Mouse (Mus musculus) limb, embryonic 11.5 days (tissue): ENCODE measurements at regions not wholly inside any gene's neighbourhood (a gene's known extent, or its start where the extent isn't known, plus 50 kb on each side); places are given as distances from the start of the nearest gene placed in this dataset.

Experiments
- ATAC-seq: fragments of 200-750 bp; cut with Nextera tagmentation; 2 replicates; pipeline ENCODE4 v1.8.0; 2017; ENCODE audit warnings: low read depth; ENCODE audit not compliant: insufficient number of reproducible peaks, low FRiP score, low TSS enrichment
- DNase-seq: peaks from one replicate; pipeline ENCODE4 v3.0.0-alpha.2; 2015; ENCODE audit warnings: low spot score
- H3K27ac ChIP-seq: fragments of 300-500 bp; sonication (generic); replicated peaks from 2 replicates; pipeline ENCODE4 v1.5.1; 2014; ENCODE audit warnings: low read depth, mild to moderate bottlenecking, low read length
- H3K27me3 ChIP-seq: fragments of 300-500 bp; sonication (generic); 2 replicates; pipeline ENCODE4 v1.6.1; 2014; ENCODE audit warnings: mild to moderate bottlenecking, low read length, mixed read lengths; ENCODE audit not compliant: control insufficient read depth, insufficient read depth
- H3K36me3 ChIP-seq: fragments of 300-500 bp; sonication (generic); 2 replicates; pipeline ENCODE4 v1.6.1; 2014; ENCODE audit warnings: mild to moderate bottlenecking, low read length, moderate library complexity, mixed read lengths; ENCODE audit not compliant: control insufficient read depth, insufficient read depth
- H3K4me1 ChIP-seq: fragments of 300-500 bp; sonication (generic); 2 replicates; pipeline ENCODE4 v1.6.1; 2014; ENCODE audit warnings: low read length, mixed read lengths; ENCODE audit not compliant: control insufficient read depth, insufficient read depth
- H3K4me2 ChIP-seq: fragments of 300-500 bp; sonication (generic); 2 replicates; pipeline ENCODE4 v1.6.1; 2014; ENCODE audit warnings: low read depth, mild to moderate bottlenecking, moderate library complexity; ENCODE audit not compliant: severe bottlenecking
- H3K4me3 ChIP-seq: fragments of 300-500 bp; sonication (generic); 2 replicates; pipeline ENCODE4 v1.5.1; 2014; ENCODE audit warnings: low read depth, low read length
- H3K9ac ChIP-seq: fragments of 300-500 bp; sonication (generic); 2 replicates; pipeline ENCODE4 v1.6.1; 2014; ENCODE audit warnings: mild to moderate bottlenecking, low read length
- H3K9me3 ChIP-seq: fragments of 300-500 bp; sonication (generic); 2 replicates; pipeline ENCODE4 v1.6.1; 2016; ENCODE audit warnings: low read length; ENCODE audit not compliant: control insufficient read depth
- WGBS: fragments of 180-500 bp; shearing (Covaris S2); extraction: QIAGEN DNeasy Blood & Tissue Kit; methylation state at CpG from one replicate; pipeline ENCODE4 v1.1.7; 2014; 5-methylcytosine and 5-hydroxymethylcytosine counted together

GRCm38 (mm10) chr13:32465041-32465682 is 126.6 kb upstream of the Gmds start:
- Histone ChIP-seq H3K9me3 (no peaks in the 10 kb centered on the region), H3K27ac (no peak overlapping the region), H3K36me3 (no peaks in the 10 kb centered on the region), H3K4me2 (no peak overlapping the region), H3K4me3 (no peak overlapping the region), H3K4me1 (no peaks in the 10 kb centered on the region), H3K27me3 (no peaks in the 10 kb centered on the region), H3K9ac (no peak overlapping the region)
- DNase-seq = no peak
- 0 out of 2 replicates have a peak, but pooled peaks have one; percentile 31 for ATAC-seq
- 86% methylated on average over 6 of the region's 6 CpGs for whole genome bisulfite sequencing

GRCm38 (mm10) chr13:32454419-32455146 is 116.0 kb upstream of the Gmds start:
- H3K4me2 ChIP-seq = no peak overlapping the region
- no peaks in the 10 kb centered on the region for H3K9me3 ChIP-seq
- no peaks in the 10 kb centered on the region for H3K27me3 ChIP-seq
- H3K4me3 ChIP-seq = no peak overlapping the region
- no peak overlapping the region for H3K27ac ChIP-seq
- 60% methylated on average over 11 of the region's 11 CpGs for WGBS
- peaks cover 10% of the 10 kb centered on the region for H3K4me1 ChIP-seq
- no peak overlapping the region for H3K9ac ChIP-seq
- ATAC-seq (no peak), DNase-seq (no peak)
- H3K36me3 ChIP-seq = no peaks in the 10 kb centered on the region

- H3K27me3 ChIP-seq = no peaks in the 10 kb centered on the region
- H3K4me2 ChIP-seq = no peak overlapping the region
- no peak overlapping the region for H3K27ac ChIP-seq
- no peaks in the 10 kb centered on the region for H3K36me3 ChIP-seq
- no peak overlapping the region for H3K4me3 ChIP-seq
- no peaks in the 10 kb centered on the region for H3K9me3 ChIP-seq
- no peak overlapping the region for H3K9ac ChIP-seq
- ATAC-seq (peak; percentile 87), DNase-seq (peak; percentile 74)
- WGBS = 39% methylated on average over 8 of the region's 8 CpGs
- H3K4me1 ChIP-seq = peaks cover 10% of the 10 kb centered on the region
Observed at GRCm38 (mm10) chr13:32449710-32450417, 111.3 kb upstream of the Gmds start.

GRCm38 (mm10) chr13:32444531-32444930 is 106.0 kb upstream of the Gmds start:
- H3K36me3 ChIP-seq = no peaks in the 10 kb centered on the region
- H3K4me1 ChIP-seq = 0 out of 2 replicates have a peak, but pooled peaks cover 3% of the 10 kb centered on the region
- no peak overlapping the region for H3K27ac ChIP-seq
- ATAC-seq (no peak), DNase-seq (no peak)
- H3K9me3 ChIP-seq = no peaks in the 10 kb centered on the region
- no peak overlapping the region for H3K9ac ChIP-seq
- 80% methylated on average over 3 of the region's 3 CpGs for WGBS
- H3K27me3 ChIP-seq = no peaks in the 10 kb centered on the region
- no peak overlapping the region for H3K4me3 ChIP-seq
- no peak overlapping the region for H3K4me2 ChIP-seq

- 0 out of 2 replicates have a peak, but pooled peaks have one; percentile 60 for ATAC-seq
Observed at GRCm38 (mm10) chr13:32442025-32442424, 103.5 kb upstream of the Gmds start.

GRCm38 (mm10) chr13:32435136-32435535 is 96.6 kb upstream of the Gmds start:
- no peak for ATAC-seq
- no peaks in the 10 kb centered on the region for H3K36me3 ChIP-seq
- no peak overlapping the region for H3K9ac ChIP-seq
- H3K27me3 ChIP-seq = no peaks in the 10 kb centered on the region
- H3K4me3 ChIP-seq = no peak overlapping the region
- no peaks in the 10 kb centered on the region for H3K4me1 ChIP-seq
- H3K4me2 ChIP-seq = no peak overlapping the region
- H3K9me3 ChIP-seq = no peaks in the 10 kb centered on the region
- no peak for DNase-seq
- WGBS = 80% methylated on average over 5 of the region's 5 CpGs
- no peak overlapping the region for H3K27ac ChIP-seq

More at GRCm38 (mm10) chr13:32442025-32442424, 103.5 kb upstream of the Gmds start:
- WGBS = 68% methylated on average over 13 of the region's 13 CpGs
- Histone ChIP-seq H3K27ac (no peak overlapping the region), H3K4me1 (0 out of 2 replicates have a peak, but pooled peaks cover 3% of the 10 kb centered on the region), H3K4me3 (no peak overlapping the region), H3K36me3 (no peaks in the 10 kb centered on the region), H3K9me3 (no peaks in the 10 kb centered on the region), H3K9ac (no peak overlapping the region), H3K4me2 (no peak overlapping the region), H3K27me3 (no peaks in the 10 kb centered on the region)
- DNase-seq = no peak

- 34% methylated on average over 3 of the region's 3 CpGs for WGBS
- Histone ChIP-seq H3K9ac (no peak overlapping the region), H3K4me1 (peaks cover 6% of the 10 kb centered on the region; the same call in 1 of the 2 replicates), H3K9me3 (no peaks in the 10 kb centered on the region), H3K27ac (no peak overlapping the region), H3K36me3 (no peaks in the 10 kb centered on the region), H3K27me3 (no peaks in the 10 kb centered on the region), H3K4me2 (no peak overlapping the region), H3K4me3 (no peak overlapping the region)
- ATAC-seq (peak; percentile 57; the same call in 1 of the 2 replicates), DNase-seq (no peak)
Observed at GRCm38 (mm10) chr13:32428482-32428881, 89.9 kb upstream of the Gmds start.

GRCm38 (mm10) chr13:32426906-32427305 is 88.4 kb upstream of the Gmds start:
- peak; percentile 65; the same call in 1 of the 2 replicates for ATAC-seq
- Histone ChIP-seq H3K36me3 (no peaks in the 10 kb centered on the region), H3K4me2 (no peak overlapping the region), H3K9me3 (no peaks in the 10 kb centered on the region), H3K4me1 (peaks cover 6% of the 10 kb centered on the region; the same call in 1 of the 2 replicates), H3K27me3 (no peaks in the 10 kb centered on the region), H3K4me3 (no peak overlapping the region), H3K9ac (no peak overlapping the region), H3K27ac (no peak overlapping the region)
- WGBS = 74% methylated on average over 13 of the region's 13 CpGs
- peak; percentile 65 for DNase-seq
